In the genomic region with DNA sequence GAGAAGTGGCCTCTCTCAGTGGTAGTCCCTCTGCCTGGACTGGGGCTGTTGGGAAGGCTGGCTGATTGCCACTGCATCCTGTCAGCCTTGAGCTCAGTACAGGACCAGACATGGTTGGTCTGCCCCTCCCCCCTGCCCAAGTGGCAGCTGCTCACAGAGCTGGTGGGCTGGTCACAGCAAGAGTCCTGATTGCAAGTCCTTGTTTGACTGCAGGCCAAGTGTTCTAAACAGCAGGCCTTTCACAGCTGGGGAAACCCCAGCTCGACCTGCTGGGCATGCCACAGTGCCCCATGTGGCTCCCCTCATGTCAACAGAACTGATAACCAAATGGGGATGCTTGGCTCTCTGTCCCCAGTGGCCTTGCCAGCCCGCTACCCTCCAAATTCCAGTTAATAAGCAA, we compare ENCODE assay signal across 8 mouse cellular contexts. TPM values are rescaled to one million over a fixed set of nuclear protein-coding genes. Genes with fewer than 3 reads are reported as not detected.
DNase-seq lines count a peak whose midpoint lies in the region; ATAC-seq and TF ChIP-seq lines count a peak whose summit lies in the region.

No protein-coding gene starts in this region.

- in situ Hi-C loops in Patski (cut with MboI; ENCODE audit: low pct_unique_long_range_greater_than_20kb): loop anchor here (5.0 kb wide), 1 partner anchor 52 kb away; no protein-coding TSS in a partner anchor

- H3K4me3 ChIP-seq in forebrain, embryonic 13.5 days: no peak overlapping the region
- H3K4me3 ChIP-seq in hindbrain, embryonic 10.5 days: no peak overlapping the region
- no peak overlapping the region for H3K4me3 ChIP-seq in midbrain, embryonic 16.5 days (ENCODE audit: low read depth, low read length)

- no peak for TF ChIP-seq CTCF in Patski (IDR thresholded peaks at IDR 0.05)

- 28% methylated on average over 2 of the region's 2 CpGs for WGBS in forebrain, embryonic 13.5 days
- 14% methylated on average over 2 of the region's 2 CpGs for whole genome bisulfite sequencing in hindbrain, embryonic 10.5 days
- 20% methylated on average over 2 of the region's 2 CpGs for WGBS in midbrain, embryonic 16.5 days

- no peak overlapping the region for H3K9ac ChIP-seq in forebrain, embryonic 13.5 days
- H3K9ac ChIP-seq in midbrain, embryonic 16.5 days (ENCODE audit: low read depth, low read length): no peak overlapping the region

- DNase-seq in cerebellum, adult 18-20 months: peak; percentile 3 to 5
- no peak for DNase-seq in cerebellum, adult 9-10 months
- peak; percentile 56 for DNase-seq in Patski (ENCODE audit: low read depth, low spot score)
- DNase-seq in hindbrain, embryonic 10.5 days (ENCODE audit: low spot score): peak; percentile 65
- DNase-seq in left cerebral cortex, postnatal 4 days: peak; percentile 98
- no peak for DNase-seq in spleen, postnatal 14 days (ENCODE audit: low spot score in 2 of 2)

- no peaks in the 10 kb centered on the region for H3K27me3 ChIP-seq in Patski
- no peaks in the 10 kb centered on the region for H3K27me3 ChIP-seq in forebrain, embryonic 13.5 days
- no peaks in the 10 kb centered on the region for H3K27me3 ChIP-seq in hindbrain, embryonic 10.5 days (ENCODE audit: insufficient read depth, poor library complexity, severe bottlenecking)
- no peaks in the 10 kb centered on the region for H3K27me3 ChIP-seq in midbrain, embryonic 16.5 days (ENCODE audit: control insufficient read depth, insufficient read depth, low read depth, low read length)

- ATAC-seq in Patski: peak; percentile 72
- ATAC-seq in forebrain, embryonic 13.5 days: peak; percentile 94
- peak; percentile 85 for ATAC-seq in midbrain, embryonic 16.5 days

- intact Hi-C loops in left cerebral cortex, postnatal 4 days (cut with DNase I): no loop called here

- CTCF ChIA-PET in Patski (lab: Charles Lee): interaction anchor here (1.2 kb wide), 1 partner anchor 19 kb away, joined by 3 read pairs; no protein-coding TSS in a partner anchor

- peaks cover 6% of the 10 kb centered on the region for H3K4me1 ChIP-seq in forebrain, embryonic 13.5 days
- peaks cover 13% of the 10 kb centered on the region for H3K4me1 ChIP-seq in hindbrain, embryonic 10.5 days (replicated peaks)
- H3K4me1 ChIP-seq in midbrain, embryonic 16.5 days (ENCODE audit: control insufficient read depth, insufficient read depth, low read length): no peaks in the 10 kb centered on the region

- no peak overlapping the region for H3K27ac ChIP-seq in forebrain, embryonic 13.5 days
- H3K27ac ChIP-seq in hindbrain, embryonic 10.5 days: no peak overlapping the region
- H3K27ac ChIP-seq in midbrain, embryonic 16.5 days (ENCODE audit: low read length): no peak overlapping the region

- H3K4me2 ChIP-seq in forebrain, embryonic 13.5 days: no peak overlapping the region
- H3K4me2 ChIP-seq in midbrain, embryonic 16.5 days (ENCODE audit: low read length): no peak overlapping the region

- POLR2A ChIA-PET in Patski (lab: Charles Lee): no interaction called here

- H3K36me3 ChIP-seq in forebrain, embryonic 13.5 days (ENCODE audit: poor library complexity, severe bottlenecking): no peaks in the 10 kb centered on the region
- H3K36me3 ChIP-seq in hindbrain, embryonic 10.5 days: no peaks in the 10 kb centered on the region
- no peaks in the 10 kb centered on the region for H3K36me3 ChIP-seq in midbrain, embryonic 16.5 days (ENCODE audit: control insufficient read depth, insufficient read depth, low read length)

- no peaks in the 10 kb centered on the region for H3K9me3 ChIP-seq in forebrain, embryonic 13.5 days (replicated peaks)
- H3K9me3 ChIP-seq in hindbrain, embryonic 10.5 days: no peaks in the 10 kb centered on the region
- H3K9me3 ChIP-seq in midbrain, embryonic 16.5 days (replicated peaks; ENCODE audit: control insufficient read depth, low read length, poor library complexity, severe bottlenecking): no peaks in the 10 kb centered on the region

RNA-seq across cellular contexts. Expression of gene Klhl42, which starts 54.1 kb away (rescaled TPM):
- 9.8 TPM for polyA plus RNA-seq in Patski (2021)
- 3.9 and 4.0 TPM in 2 replicates for polyA plus RNA-seq in forebrain, embryonic 13.5 days (2015; fragmentation: Nextera tagmentation; extraction: Ambion mirVana)
- 6.5 and 7.1 TPM in 2 replicates for polyA plus RNA-seq in hindbrain, embryonic 10.5 days (2016; fragmentation: Nextera tagmentation; extraction: Ambion mirVana)
- 10 to 100 TPM; 22.4 to 24.3 TPM for total RNA-seq in left cerebral cortex, postnatal 4 days (2021)
- polyA plus RNA-seq in midbrain, embryonic 16.5 days (2015; fragmentation: Nextera tagmentation; extraction: Ambion mirVana): 7.2 and 7.7 TPM in 2 replicates

RNA-seq across cellular contexts. Expression of gene Mansc4, which starts 58.4 kb away (rescaled TPM):
- polyA plus RNA-seq in Patski (2021): 0.63 TPM
- polyA plus RNA-seq in forebrain, embryonic 13.5 days (2015; fragmentation: Nextera tagmentation; extraction: Ambion mirVana): 0.49 and 0.58 TPM in 2 replicates
- polyA plus RNA-seq in hindbrain, embryonic 10.5 days (2016; fragmentation: Nextera tagmentation; extraction: Ambion mirVana): 0.63 and 1.00 TPM in 2 replicates
- total RNA-seq in left cerebral cortex, postnatal 4 days (2021): under 1 TPM; 0.32 to 0.46 TPM
- 0.56 and 0.75 TPM in 2 replicates for polyA plus RNA-seq in midbrain, embryonic 16.5 days (2015; fragmentation: Nextera tagmentation; extraction: Ambion mirVana)

Comparison
In these comparisons a context has a peak if more than half of its experiments do, and no peak if none do; other contexts are left out.
1. DNase-seq: peak in cerebellum, adult 18-20 months (2 of 2), Patski (single experiment), hindbrain, embryonic 10.5 days (single experiment) and left cerebral cortex, postnatal 4 days (single experiment); none in cerebellum, adult 9-10 months (single experiment) and spleen, postnatal 14 days (0 of 2).
2. Peak in every context shown above with its lines, with median percentiles within 50 percentile points of each other: ATAC-seq.